Mouse (Mus musculus): ENCODE measurements at regions not wholly inside any gene's neighbourhood (a gene's known extent, or its start where the extent isn't known, plus 50 kb on each side); places are given as distances from the start of the nearest gene placed in this dataset.
"Not testable (repeated sequence)": the region's sequence is repeated elsewhere in the genome, so short reads cannot be mapped to it uniquely, and the experiment has no call there.

GRCm38 (mm10) chr6:9599418-9599817, 651.2 kb downstream of the Nxph1 start:
- WGBS = 62% methylated on average over 3 of the region's 3 CpGs
- ATAC-seq (ENCODE audit: insufficient read depth) (no peak), DNase-seq (no peak)

GRCm38 (mm10) chr6:9633931-9634330, 685.7 kb downstream of the Nxph1 start:
- H3K4me3 ChIP-seq (ENCODE audit: low read depth, low read length) = no peak overlapping the region
- WGBS = 37% methylated on average over 2 of the region's 2 CpGs
- no peaks in the 10 kb centered on the region for H3K27me3 ChIP-seq (ENCODE audit: insufficient read depth, low read length)
- H3K4me2 ChIP-seq = no peak overlapping the region
- DNase-seq (no peak), ATAC-seq (ENCODE audit: insufficient read depth) (no peak)
- H3K27ac ChIP-seq (ENCODE audit: low read depth) = no peak overlapping the region
- TF ChIP-seq CTCF (IDR thresholded peaks at IDR 0.05; ENCODE audit: low read depth) = no peak
- no peaks in the 10 kb centered on the region for H3K36me3 ChIP-seq (ENCODE audit: insufficient read depth)
- H3K4me1 ChIP-seq (ENCODE audit: insufficient read depth) = no peaks in the 10 kb centered on the region
- no peak overlapping the region for H3K9ac ChIP-seq
- no peaks in the 10 kb centered on the region for H3K9me3 ChIP-seq (ENCODE audit: low read depth, low read length)

More at GRCm38 (mm10) chr6:9599418-9599817, 651.2 kb downstream of the Nxph1 start:
- Histone ChIP-seq H3K4me2 (no peak overlapping the region), H3K4me3 (ENCODE audit: low read depth, low read length) (no peak overlapping the region), H3K36me3 (ENCODE audit: insufficient read depth) (no peaks in the 10 kb centered on the region), H3K4me1 (ENCODE audit: insufficient read depth) (no peaks in the 10 kb centered on the region), H3K27ac (ENCODE audit: low read depth) (no peak overlapping the region), H3K27me3 (ENCODE audit: insufficient read depth, low read length) (no peaks in the 10 kb centered on the region), H3K9ac (no peak overlapping the region), H3K9me3 (ENCODE audit: low read depth, low read length) (no peaks in the 10 kb centered on the region)
- TF ChIP-seq CTCF (IDR thresholded peaks at IDR 0.05; ENCODE audit: low read depth) = no peak

- not testable (repeated sequence) for H3K27ac ChIP-seq (ENCODE audit: low read depth); DNase-seq; H3K4me3 ChIP-seq (ENCODE audit: low read depth, low read length); H3K27me3 ChIP-seq (ENCODE audit: insufficient read depth, low read length); H3K36me3 ChIP-seq (ENCODE audit: insufficient read depth); ATAC-seq (ENCODE audit: insufficient read depth); H3K9ac ChIP-seq; H3K9me3 ChIP-seq (ENCODE audit: low read depth, low read length); H3K4me2 ChIP-seq; H3K4me1 ChIP-seq (ENCODE audit: insufficient read depth)
- WGBS = 82% methylated on average over 2 of the region's 2 CpGs
These were observed 695.2 kb downstream of the Nxph1 start for GRCm38 (mm10) chr6:9643456-9643855.

- not testable (repeated sequence) for H3K27ac ChIP-seq (ENCODE audit: low read depth); H3K4me3 ChIP-seq (ENCODE audit: low read depth, low read length); H3K4me2 ChIP-seq; H3K36me3 ChIP-seq (ENCODE audit: insufficient read depth); H3K9me3 ChIP-seq (ENCODE audit: low read depth, low read length); H3K27me3 ChIP-seq (ENCODE audit: insufficient read depth, low read length); DNase-seq; H3K9ac ChIP-seq; H3K4me1 ChIP-seq (ENCODE audit: insufficient read depth); ATAC-seq (ENCODE audit: insufficient read depth)
- WGBS = 82% methylated on average over 2 of the region's 2 CpGs
These were observed 695.7 kb downstream of the Nxph1 start for GRCm38 (mm10) chr6:9643926-9644325.

GRCm38 (mm10) chr6:9659672-9660071, 711.4 kb downstream of the Nxph1 start:
- WGBS = 79% methylated on average over 7 of the region's 7 CpGs
- H3K36me3 ChIP-seq (ENCODE audit: insufficient read depth) = no peaks in the 10 kb centered on the region
- no peak overlapping the region for H3K9ac ChIP-seq
- DNase-seq (no peak), ATAC-seq (ENCODE audit: insufficient read depth) (no peak)
- no peaks in the 10 kb centered on the region for H3K27me3 ChIP-seq (ENCODE audit: insufficient read depth, low read length)
- H3K27ac ChIP-seq (ENCODE audit: low read depth) = no peak overlapping the region
- no peak for TF ChIP-seq CTCF (IDR thresholded peaks at IDR 0.05; ENCODE audit: low read depth)
- no peak overlapping the region for H3K4me2 ChIP-seq
- no peaks in the 10 kb centered on the region for H3K4me1 ChIP-seq (ENCODE audit: insufficient read depth)
- no peak overlapping the region for H3K4me3 ChIP-seq (ENCODE audit: low read depth, low read length)
- H3K9me3 ChIP-seq (ENCODE audit: low read depth, low read length) = no peaks in the 10 kb centered on the region

- Histone ChIP-seq H3K4me1 (ENCODE audit: insufficient read depth) (no peaks in the 10 kb centered on the region), H3K4me2 (no peak overlapping the region), H3K4me3 (ENCODE audit: low read depth, low read length) (no peak overlapping the region), H3K9me3 (ENCODE audit: low read depth, low read length) (no peaks in the 10 kb centered on the region), H3K36me3 (ENCODE audit: insufficient read depth) (no peaks in the 10 kb centered on the region), H3K27me3 (ENCODE audit: insufficient read depth, low read length) (no peaks in the 10 kb centered on the region), H3K9ac (no peak overlapping the region), H3K27ac (ENCODE audit: low read depth) (no peak overlapping the region)
- ATAC-seq (ENCODE audit: insufficient read depth) (no peak), DNase-seq (no peak)
- TF ChIP-seq CTCF (IDR thresholded peaks at IDR 0.05; ENCODE audit: low read depth) = no peak
These were observed 737.0 kb downstream of the Nxph1 start for GRCm38 (mm10) chr6:9685182-9685581.

- Histone ChIP-seq H3K4me2 (no peak overlapping the region), H3K4me1 (ENCODE audit: insufficient read depth) (no peaks in the 10 kb centered on the region), H3K9ac (no peak overlapping the region), H3K4me3 (ENCODE audit: low read depth, low read length) (no peak overlapping the region), H3K27ac (ENCODE audit: low read depth) (no peak overlapping the region), H3K27me3 (ENCODE audit: insufficient read depth, low read length) (no peaks in the 10 kb centered on the region), H3K36me3 (ENCODE audit: insufficient read depth) (no peaks in the 10 kb centered on the region), H3K9me3 (ENCODE audit: low read depth, low read length) (no peaks in the 10 kb centered on the region)
- no peak for TF ChIP-seq CTCF (IDR thresholded peaks at IDR 0.05; ENCODE audit: low read depth)
- no peak for DNase-seq
- no peak for ATAC-seq (ENCODE audit: insufficient read depth)
- 20% methylated on average over 1 of the region's 1 CpGs for WGBS
These were observed 745.5 kb downstream of the Nxph1 start for GRCm38 (mm10) chr6:9693714-9694113.

- H3K4me1 ChIP-seq (ENCODE audit: insufficient read depth) = no peaks in the 10 kb centered on the region
- H3K4me2 ChIP-seq = no peak overlapping the region
- TF ChIP-seq CTCF (IDR thresholded peaks at IDR 0.05; ENCODE audit: low read depth) = no peak
- 80% methylated on average over 1 of the region's 1 CpGs for WGBS
- no peak overlapping the region for H3K27ac ChIP-seq (ENCODE audit: low read depth)
- H3K9ac ChIP-seq = no peak overlapping the region
- H3K36me3 ChIP-seq (ENCODE audit: insufficient read depth) = no peaks in the 10 kb centered on the region
- DNase-seq = no peak
- no peaks in the 10 kb centered on the region for H3K9me3 ChIP-seq (ENCODE audit: low read depth, low read length)
- H3K27me3 ChIP-seq (ENCODE audit: insufficient read depth, low read length) = no peaks in the 10 kb centered on the region
- H3K4me3 ChIP-seq (ENCODE audit: low read depth, low read length) = no peak overlapping the region
- ATAC-seq (ENCODE audit: insufficient read depth) = no peak
These were observed 749.5 kb downstream of the Nxph1 start for GRCm38 (mm10) chr6:9697698-9698097.
